Mouse (Mus musculus): ENCODE results near the gene Nosip. TPM values are rescaled to one million over a fixed set of nuclear protein-coding genes. Genes with fewer than 3 reads are reported as not detected.

Nosip gene
- total RNA-seq, 2 experiments from 2014 or later: 30.3 to 32.1 TPM

GRCm38 (mm10) chr7:45126844-45127699, 64.8 kb downstream of the Nosip start:
- DNase-seq: no peak
- intact Hi-C loops (cut with DNase I): no loop called here

Small RNA genes within 50 kb of the gene (microRNA-seq; reads per million reads assigned to microRNA genes)
- gene Mir150 (ENCODE audit: borderline number of aligned reads in 2 of 2) (1,456 to 1,464 reads per million in 2 experiments), gene Mir5121 (ENCODE audit: borderline number of aligned reads in 2 of 2) (4.7 to 9.4 reads per million in 2 experiments), gene Mir7054 (ENCODE audit: borderline number of aligned reads in 2 of 2) (0 to 0.72 reads per million in 2 experiments)

Other genes with a start within 250 kb of the Nosip start
- 10 to 100 TPM; 21.9 to 28.9 TPM for gene Nup62, start 246.3 kb upstream of the Nosip start, total RNA-seq (2021)
- gene Il4i1, start 246.0 kb upstream of the Nosip start, total RNA-seq (2021): under 1 TPM; 0.89 TPM
- gene Atf5, start 245.8 kb upstream of the Nosip start, total RNA-seq (2021): 10 to 100 TPM; 54.3 to 62.0 TPM
- 10 to 100 TPM; 73.6 to 75.4 TPM for gene Akt1s1, start 213.4 kb upstream of the Nosip start, total RNA-seq (2021)
- gene Tbc1d17, start 213.3 kb upstream of the Nosip start, total RNA-seq (2021): 10 to 100 TPM; 58.1 to 59.1 TPM
- 10 to 100 TPM; 18.6 to 21.1 TPM for gene Pnkp, start 205.3 kb upstream of the Nosip start, total RNA-seq (2021)
- 100 to 1,000 TPM; 158 to 183 TPM for gene Ptov1, start 192.6 kb upstream of the Nosip start, total RNA-seq (2021)
- 10 to 100 TPM; 76.9 to 81.1 TPM for gene Med25, start 169.7 kb upstream of the Nosip start, total RNA-seq (2021)
- 10 to 100 TPM; 16.9 to 17.5 TPM for gene Fuz, start 166.3 kb upstream of the Nosip start, total RNA-seq (2021)
- gene Ap2a1, start 132.9 kb upstream of the Nosip start, total RNA-seq (2021): 10 to 100 TPM; 69.8 to 72.0 TPM
- gene Tsks, start 119.2 kb upstream of the Nosip start, total RNA-seq (2021): not detected
- gene Cpt1c, start 87.6 kb upstream of the Nosip start, total RNA-seq (2021): 1 to 10 TPM; 1.4 to 2.1 TPM
- gene Prmt1, start 75.9 kb upstream of the Nosip start, total RNA-seq (2021): 100 to 1,000 TPM; 104 to 107 TPM
- gene Irf3, start 64.8 kb upstream of the Nosip start, total RNA-seq (2021): 10 to 100 TPM; 27.3 to 31.7 TPM
- gene Bcl2l12, start 63.7 kb upstream of the Nosip start, total RNA-seq (2021): 10 to 100 TPM; 10.2 to 11.2 TPM
- gene Scaf1, start 46.1 kb upstream of the Nosip start, total RNA-seq (2021): 10 to 100 TPM; 48.0 to 48.1 TPM
- 10 to 100 TPM; 45.1 to 53.3 TPM for gene Rras, start 44.5 kb upstream of the Nosip start, total RNA-seq (2021)
- 10 to 100 TPM; 23.4 to 29.4 TPM for gene Prr12, start 9.5 kb upstream of the Nosip start, total RNA-seq (2021)
- 1 to 10 TPM; 7.7 to 7.9 TPM for gene Prrg2, start 248 bp downstream of the Nosip start, total RNA-seq (2021)
- gene Rcn3, start 29.8 kb downstream of the Nosip start, total RNA-seq (2021): 10 to 100 TPM; 26.4 to 28.1 TPM
- gene Fcgrt, start 41.4 kb downstream of the Nosip start, total RNA-seq (2021): 10 to 100 TPM; 77.1 to 84.5 TPM
- 100 to 1,000 TPM; 567 to 587 TPM for gene Rps11, start 62.0 kb downstream of the Nosip start, total RNA-seq (2021)
- 100 to 1,000 TPM; 580 to 665 TPM for gene Rpl13a, start 66.3 kb downstream of the Nosip start, total RNA-seq (2021)
- not detected for gene Gm45713, start 73.8 kb downstream of the Nosip start, total RNA-seq (2021)
- gene Flt3l, start 74.0 kb downstream of the Nosip start, total RNA-seq (2021): 10 to 100 TPM in 1 of 2 experiments, 1 to 10 TPM in 1; 7.0 to 16.1 TPM
- 10 to 100 TPM; 41.8 to 43.1 TPM for gene Pih1d1, start 91.9 kb downstream of the Nosip start, total RNA-seq (2021)
- gene Aldh16a1, start 92.2 kb downstream of the Nosip start, total RNA-seq (2021): 10 to 100 TPM; 20.6 to 22.8 TPM
- 10 to 100 TPM; 19.7 to 21.0 TPM for gene Slc17a7, start 101.5 kb downstream of the Nosip start, total RNA-seq (2021)
- not detected for gene Gfy, start 117.1 kb downstream of the Nosip start, total RNA-seq (2021)
- not detected for gene Pth2, start 118.6 kb downstream of the Nosip start, total RNA-seq (2021)
- not detected for gene Ccdc155, start 142.5 kb downstream of the Nosip start, total RNA-seq (2021)
- not detected for gene Dkkl1, start 149.7 kb downstream of the Nosip start, total RNA-seq (2021)
- gene Tead2, start 153.3 kb downstream of the Nosip start, total RNA-seq (2021): 10 to 100 TPM; 10.3 to 11.4 TPM
- 1 to 10 TPM; 2.8 to 4.4 TPM for gene Cd37, start 176.7 kb downstream of the Nosip start, total RNA-seq (2021)
- gene Slc6a16, start 178.7 kb downstream of the Nosip start, total RNA-seq (2021): not detected
- gene Slc6a21, start 215.1 kb downstream of the Nosip start, total RNA-seq (2021): not detected

All from heart, postnatal 36 days (tissue).